Mouse (Mus musculus) bone marrow macrophage, adult 2 months (primary cell): ENCODE data around the gene Rasal1.

Source experiments
- CTCF ChIP-seq: IDR thresholded peaks from 2 replicates; pipeline ENCODE4 v1.5.1; 2012; ENCODE audit warnings: low read depth, mild to moderate bottlenecking, low read length, moderate library complexity
- POLR2A ChIP-seq: IDR thresholded peaks from 2 replicates; pipeline ENCODE4 v1.6.1; 2012; ENCODE audit warnings: mild to moderate bottlenecking, low read depth, low read length, borderline replicate concordance

DNA sequence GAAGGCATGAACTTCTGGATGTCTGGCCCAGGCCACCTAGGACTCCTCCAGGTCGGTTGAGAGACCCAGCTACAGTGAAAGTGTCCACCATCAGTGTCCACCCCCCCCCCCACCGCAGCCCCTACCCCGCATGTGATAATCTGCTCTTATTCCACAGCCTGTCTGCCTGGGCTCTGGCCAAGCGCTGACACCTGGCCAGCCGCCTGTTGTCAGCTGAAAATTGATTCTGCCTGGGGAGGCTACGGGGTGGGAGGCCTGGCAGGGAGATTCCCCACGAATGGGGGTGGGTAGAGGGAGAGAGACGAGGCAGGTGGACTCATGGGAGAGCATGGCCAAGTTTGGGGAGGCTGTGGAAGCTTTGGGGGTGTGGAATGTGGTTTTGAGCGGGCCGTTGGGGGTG, 68.5 kb downstream of the Rasal1 start:
- TF ChIP-seq POLR2A (no peak), CTCF (no peak)
